Mouse (Mus musculus) layer of hippocampus, adult 8-10 months (tissue): Measurements from ENCODE around the gene Hoxd9. TPM values are rescaled to one million over a fixed set of nuclear protein-coding genes. Genes with fewer than 3 reads are reported as not detected.

Experiments
- DNase-seq, 2 experiments: peaks; one replicate each; pipeline ENCODE4 v3.0.0; 2022; ENCODE audit warnings: low spot score in 2 of 2
- total RNA-seq, 4 experiments: library from RNA; stranded (reverse); gene quantifications; 2 replicates each; pipeline ENCODE4 v1.2.4; 2022

Hoxd9 gene
- total RNA-seq: not detected

DNA sequence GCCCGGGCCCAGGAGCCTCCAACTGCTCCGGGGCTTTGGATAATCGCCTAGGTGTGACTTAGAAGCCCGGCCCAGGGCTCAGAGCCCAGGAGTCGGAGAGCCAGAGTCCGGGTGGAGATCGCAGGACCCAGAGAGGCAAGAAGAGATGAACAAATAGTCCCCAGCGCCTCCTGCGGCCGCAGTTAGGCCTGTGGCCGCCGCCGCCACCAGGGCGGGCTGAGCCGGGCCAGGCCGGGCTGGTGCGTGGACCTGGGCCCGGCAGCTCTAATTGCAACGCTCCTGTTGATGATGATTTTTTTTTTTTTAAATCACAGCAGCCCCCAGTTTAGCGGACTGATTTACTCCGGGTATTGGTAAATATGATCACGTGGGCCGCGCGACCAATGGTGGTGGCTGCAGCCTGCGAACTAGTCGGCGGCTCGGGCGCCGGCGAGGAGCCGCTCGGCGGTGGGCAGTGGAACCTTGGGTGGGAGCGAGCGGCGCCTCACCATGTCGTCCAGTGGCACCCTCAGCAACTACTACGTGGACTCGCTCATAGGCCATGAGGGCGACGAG is at the start of gene Hoxd9:
TSS of gene Hoxd9 (plus strand) at position 161 of the 555 bp plus-strand sequence.
- no peak for DNase-seq

DNA sequence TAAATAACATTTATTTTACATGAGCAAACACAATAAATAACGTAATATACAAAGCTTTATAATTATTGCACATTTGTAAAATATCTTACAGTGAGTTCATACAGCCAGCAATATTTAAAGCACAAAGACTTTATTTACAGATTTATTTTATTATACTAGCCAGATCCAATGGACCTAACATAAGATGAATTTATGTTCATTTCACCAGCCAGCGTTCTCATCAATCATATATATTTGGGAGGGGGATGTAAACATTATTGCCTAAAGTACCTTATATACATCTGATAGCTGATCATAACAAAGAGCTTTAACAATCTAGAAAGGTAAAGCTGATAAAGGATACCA is 44.6 kb upstream of the Hoxd9 start:
- DNase-seq: no peak

DNA sequence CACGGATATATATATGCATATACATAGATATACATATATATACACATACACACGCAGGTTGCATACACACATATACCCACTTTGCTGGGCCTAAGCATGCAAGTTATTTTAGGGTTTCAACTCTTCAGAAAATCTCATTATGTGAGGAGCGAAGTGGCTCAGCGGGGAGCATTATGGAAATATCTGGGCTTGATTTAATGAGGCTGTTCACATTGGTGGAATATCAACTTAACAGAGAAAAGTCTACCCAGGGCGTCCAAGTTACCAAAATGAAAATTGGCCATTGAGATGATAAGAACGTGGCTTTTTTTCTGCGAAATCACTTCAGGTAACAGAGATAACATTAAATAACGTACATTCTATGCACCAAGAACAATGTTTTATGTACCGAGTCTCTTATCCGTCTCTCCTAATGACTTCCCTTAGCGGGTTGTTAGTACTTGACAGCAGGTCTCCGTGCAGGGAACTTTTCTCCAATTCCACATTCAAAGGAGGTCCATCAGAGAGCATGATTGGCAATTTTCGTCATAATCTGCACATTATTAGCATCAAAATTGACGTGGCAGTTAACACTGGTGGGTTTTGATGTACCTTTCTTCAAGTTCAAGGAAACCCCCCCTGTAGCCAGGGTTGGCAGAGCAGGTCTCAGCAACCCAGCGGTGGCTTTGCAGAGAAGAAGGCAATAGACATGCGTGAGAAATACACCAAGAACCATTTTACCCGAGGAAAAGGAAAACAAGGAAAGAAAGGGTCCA is 43.6 kb upstream of the Hoxd9 start:
- DNase-seq: no peak

DNA sequence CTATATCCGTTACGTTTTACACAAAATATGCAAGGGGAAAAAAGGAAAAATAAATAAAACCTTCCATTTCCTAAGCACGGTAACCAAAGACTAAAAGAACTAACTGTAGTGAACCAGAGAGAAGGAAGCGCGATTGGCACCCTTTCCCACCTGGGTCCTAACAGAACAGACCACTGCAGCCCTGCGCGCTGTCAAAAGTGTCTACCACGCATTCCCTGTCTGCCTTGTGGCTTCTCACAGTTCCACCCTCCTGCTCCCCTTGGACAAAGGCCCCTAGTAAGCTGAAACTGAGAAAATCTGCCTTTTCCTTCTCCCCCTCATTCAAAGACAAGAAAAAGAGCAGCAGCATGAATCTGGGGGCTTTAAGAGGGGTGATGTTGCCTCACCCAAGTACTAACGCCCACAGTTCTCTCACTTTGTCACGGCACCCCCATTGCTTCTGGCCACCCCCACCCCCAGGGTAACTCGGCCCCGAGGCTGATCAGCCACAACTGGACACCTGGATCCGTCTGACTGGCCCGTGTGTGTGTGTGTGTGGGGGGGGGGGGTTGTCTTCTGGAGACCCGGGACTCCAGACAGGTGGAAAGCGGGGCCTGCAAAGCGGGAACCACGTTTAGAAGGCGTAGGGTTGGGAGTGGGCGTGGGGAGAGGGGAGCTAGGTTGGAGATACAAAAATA is 42.6 kb upstream of the Hoxd9 start:
- DNase-seq: no peak

DNA sequence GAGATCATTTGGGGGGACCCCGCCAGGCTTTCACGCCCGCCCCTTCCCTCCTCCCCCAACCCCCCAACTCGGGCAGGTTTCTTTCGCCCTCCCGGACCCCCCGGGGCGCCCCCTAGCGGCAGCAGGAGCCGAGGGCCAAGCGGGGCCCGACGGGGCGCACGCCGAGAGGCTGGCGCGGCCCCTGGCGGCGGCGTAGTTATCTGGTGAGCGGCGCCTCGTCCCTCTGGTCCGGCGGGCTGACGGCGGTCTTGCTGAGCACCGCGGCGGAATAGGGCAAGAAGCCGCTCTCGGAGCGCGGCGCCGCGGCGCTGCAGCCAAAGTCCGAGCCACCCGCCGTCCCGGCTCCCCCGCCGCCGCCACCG is 42.1 kb upstream of the Hoxd9 start:
- no peak for DNase-seq

DNA sequence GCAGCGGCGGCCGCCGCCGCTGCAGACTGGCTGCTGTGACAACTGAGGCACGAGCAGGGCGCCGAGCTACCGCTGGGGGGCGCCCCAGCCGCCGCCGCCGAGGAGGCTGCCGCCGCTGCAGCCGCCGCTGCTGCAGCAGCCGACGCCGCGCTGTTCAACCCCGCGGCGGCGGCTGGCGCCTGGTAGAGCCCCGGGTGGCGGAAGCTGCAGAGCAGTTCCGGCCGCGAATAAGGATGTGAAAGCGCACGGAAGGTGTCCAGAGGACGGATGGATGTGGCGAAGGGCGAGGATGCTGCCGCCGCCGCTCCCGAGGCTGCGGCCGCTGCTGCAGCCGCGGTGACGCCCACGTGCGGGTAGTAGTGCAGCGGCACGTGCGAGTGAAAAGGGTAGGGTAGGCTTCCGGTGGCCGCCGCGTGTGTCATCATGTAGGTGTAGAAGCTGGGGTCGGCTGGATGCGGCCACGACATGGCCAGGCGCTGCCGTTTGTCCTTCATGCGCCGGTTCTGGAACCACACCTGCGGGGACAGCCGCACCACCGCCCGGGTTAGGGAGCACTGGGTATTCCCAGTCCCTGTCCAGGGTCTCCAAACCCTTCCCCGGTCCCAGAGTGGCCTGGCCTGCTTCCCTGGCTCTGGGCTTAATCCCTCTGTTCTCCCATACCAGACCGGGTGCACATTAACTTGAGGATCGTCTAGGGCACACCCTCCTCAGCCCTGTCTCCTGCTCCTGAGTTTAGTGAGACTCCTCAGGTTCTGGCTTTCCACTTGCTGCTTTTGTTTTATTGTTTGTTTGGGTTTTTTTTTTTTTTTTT is 41.5 kb upstream of the Hoxd9 start:
- no peak for DNase-seq

DNA sequence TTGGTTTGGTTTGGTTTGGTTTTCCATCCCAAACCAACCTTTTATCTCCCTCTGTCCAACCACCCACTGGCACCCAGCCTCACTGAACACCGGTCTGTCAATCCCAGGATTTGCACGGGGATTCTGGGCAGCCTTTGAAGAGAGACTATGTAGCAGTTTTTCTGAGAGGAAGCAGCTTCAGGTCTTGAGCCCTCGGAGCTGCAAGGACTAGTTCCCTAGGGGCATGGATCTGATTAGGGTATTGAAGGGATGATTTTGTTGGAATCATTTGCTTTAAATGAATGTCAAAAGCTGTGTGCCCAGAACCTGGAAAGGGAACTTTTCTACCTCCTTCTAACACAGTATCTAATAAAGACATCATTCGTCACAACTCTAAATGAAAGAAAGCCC is 40.9 kb upstream of the Hoxd9 start:
- DNase-seq: no peak

DNA sequence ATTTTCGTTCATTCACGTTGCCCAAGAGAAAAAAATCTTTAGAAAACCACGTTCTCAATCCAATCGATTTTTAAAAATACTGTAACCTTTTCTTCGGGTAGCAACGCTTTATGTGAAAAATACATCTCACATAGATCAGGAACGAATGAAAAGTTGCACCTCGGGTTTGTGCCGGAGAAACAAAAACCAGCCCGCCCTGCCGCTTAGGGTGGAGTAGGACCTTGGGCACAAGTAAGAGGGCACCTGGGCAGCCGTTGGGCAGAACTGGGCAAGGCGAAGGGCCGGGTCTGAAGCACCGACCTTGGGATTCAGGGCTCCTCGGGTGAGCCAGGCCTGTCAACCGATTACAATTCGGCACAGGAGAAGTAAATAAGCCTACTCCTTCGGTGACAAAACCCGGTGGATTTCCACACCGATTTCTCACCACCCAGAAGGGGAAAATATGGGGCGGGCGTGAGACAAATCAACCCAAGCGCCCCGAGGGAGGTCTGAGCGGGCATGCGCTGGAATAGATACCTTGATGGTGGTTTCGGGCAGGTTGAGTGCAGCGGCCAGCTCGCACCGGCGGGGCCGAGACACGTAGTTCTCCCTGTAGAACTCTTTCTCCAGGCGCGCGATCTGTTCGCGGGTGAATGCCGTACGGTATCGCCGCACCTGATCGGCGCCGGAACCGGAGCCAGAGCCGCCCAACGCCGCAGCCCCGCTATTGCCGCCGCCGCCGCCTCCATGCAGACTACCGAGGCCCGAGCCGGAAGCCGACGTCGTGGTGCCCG is 40.1 kb upstream of the Hoxd9 start:
- no peak for DNase-seq

DNA sequence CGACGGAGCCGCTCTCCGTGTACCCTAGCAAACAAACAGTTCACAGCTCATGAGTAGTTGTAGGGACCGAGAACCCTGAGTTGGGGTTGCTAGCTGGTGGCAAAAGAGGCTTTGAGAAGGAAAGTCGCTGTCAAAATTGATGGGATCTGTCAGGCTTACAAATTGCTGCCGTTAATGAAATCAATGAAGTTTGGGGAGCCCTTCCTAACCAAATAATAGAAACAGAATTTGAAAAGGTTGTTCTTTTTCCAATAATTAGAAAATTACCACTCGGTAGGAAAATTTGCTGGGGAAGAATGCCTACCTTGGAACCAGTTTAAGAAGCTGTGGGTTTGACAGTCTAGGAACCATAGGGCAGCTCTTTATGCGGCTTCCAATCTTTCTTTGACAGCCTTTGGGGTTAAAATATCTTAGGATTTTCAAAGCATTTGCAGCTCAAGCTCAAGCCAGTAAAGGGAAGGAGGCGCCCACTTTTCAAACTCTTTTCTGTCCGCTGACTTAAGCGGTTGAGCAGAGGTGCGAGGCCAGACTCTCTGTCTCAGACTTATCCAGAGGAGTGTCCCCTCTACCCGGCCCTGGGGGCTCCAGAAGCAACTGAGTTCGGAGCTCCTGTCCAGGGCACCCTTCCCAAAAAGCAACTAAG is 39.4 kb upstream of the Hoxd9 start:
- no peak for DNase-seq

DNA sequence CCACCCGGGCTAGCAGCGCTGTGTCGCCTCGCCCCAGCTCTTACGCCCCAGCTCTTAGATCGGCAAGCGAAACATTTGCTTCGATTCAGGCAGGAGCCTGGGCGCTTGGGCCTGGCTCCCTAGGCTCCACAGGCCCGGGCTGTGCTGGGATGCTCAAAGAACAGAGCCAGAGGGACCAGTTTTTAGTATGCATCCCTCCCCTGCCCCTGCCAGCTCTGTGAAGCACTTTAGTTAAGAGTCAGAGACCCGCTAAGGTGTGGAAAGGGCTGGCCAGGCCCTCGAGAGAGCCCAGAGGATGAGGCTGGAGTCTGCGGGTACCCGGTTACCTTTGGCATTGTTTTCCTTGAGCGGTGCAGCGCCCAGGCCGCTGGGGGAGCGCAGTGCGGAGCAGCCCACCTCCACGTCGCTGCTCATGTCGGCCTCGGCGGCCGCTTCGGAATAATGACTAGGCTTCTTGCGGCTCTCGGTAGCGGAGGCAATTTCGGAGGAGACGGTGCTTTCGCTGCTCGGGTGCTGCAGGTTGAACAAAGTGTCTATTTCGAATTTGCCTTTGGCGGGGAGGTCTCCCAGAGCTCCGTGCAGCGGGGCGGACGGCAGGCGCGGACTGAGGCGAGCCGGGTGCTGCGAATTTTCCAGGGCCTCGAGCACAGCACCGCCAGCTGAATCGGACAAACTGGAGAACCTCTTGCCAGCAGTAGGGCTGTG is 38.7 kb upstream of the Hoxd9 start:
- DNase-seq: no peak

DNA sequence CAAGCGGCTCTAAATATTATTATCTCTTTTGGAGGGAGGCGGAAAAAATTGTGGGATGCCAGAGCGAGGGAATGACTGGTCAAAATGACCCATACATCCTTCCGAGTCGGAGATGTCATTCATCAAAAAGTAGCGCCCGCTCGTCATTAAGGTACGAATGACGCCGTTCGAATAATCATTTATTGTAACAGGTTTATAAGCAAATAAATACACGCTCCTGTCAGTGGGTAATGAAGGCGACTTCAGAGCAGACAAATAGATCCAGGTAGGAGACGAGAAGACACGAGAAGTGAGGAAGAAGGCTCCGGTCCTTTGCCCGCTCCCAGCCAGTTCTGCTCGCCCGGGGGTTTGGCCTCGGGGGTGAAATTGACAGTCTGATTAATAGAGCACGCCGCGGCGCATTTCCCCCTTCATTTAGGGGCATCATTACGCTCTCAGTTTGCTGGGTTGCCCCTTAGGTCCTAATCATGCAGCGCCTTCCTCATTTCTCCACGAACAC is 38.0 kb upstream of the Hoxd9 start, which contains the start of gene Evx2:
TSS of gene Evx2 (minus strand) at position 51 of the 499 bp plus-strand sequence.
- DNase-seq: no peak

DNA sequence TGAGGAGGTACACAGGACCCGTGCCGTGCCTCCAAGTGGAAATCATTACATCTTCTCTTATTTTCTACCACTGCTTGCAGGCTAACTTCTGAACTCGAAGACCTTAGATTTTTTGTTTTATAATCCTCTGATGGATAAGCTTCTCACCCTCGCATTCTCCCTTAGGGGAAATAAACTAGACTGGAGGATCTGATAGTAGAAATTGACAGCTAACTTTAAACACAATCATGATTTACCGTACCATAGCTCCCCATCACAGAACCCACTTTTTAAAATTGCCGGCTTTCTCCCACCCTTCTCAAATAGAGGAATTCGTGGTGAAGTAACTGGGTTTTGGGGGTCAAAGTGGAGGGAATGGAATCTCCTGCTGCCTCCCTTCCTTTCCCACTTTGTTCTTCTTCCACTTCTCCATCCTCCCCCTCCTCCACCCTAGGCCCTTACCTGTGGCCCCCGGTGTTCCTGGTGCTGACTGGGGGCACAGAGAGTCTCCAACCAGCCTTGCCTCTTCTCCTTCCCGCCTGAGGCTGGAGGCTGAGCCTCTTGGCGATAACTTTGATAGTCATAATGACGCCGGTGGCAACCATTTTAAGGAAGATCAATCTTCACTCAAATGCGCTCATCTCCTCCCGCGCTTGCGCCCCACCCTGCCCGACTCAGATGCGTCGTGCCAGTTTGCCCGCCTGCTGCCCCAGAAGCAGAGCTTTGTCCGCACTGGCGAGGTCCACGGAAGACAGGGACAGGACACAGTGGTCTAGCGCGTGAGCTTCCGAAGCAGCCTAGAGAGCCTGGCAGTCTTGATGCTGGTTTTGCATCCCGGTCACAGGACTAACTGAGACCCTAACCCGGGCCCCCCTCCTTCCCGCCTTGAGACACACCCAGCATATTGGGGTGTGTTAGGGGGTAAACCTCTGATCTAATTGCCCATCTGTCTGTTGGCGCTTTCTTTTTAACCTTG is 36.8 kb upstream of the Hoxd9 start:
- DNase-seq: no peak

DNA sequence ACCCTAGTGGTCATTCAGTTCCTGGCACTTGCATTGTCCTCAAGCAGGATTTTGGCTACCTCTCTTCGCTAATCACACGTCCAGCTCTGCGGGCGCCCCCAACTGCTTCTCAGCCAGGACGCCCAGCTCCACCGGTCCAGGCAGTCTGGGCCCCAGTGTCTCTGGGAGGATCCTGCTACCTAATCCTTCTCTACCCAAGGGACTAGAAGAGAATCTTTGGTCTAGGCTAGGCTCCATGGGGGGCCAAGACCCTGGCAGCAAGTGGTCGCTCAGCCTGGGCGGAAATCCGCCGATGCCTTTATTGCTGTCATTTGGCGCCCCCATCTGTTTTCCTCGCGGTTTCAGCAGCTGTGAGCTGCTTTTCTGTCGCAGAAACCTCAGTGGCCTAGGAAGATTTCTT is 35.8 kb upstream of the Hoxd9 start:
- no peak for DNase-seq

DNA sequence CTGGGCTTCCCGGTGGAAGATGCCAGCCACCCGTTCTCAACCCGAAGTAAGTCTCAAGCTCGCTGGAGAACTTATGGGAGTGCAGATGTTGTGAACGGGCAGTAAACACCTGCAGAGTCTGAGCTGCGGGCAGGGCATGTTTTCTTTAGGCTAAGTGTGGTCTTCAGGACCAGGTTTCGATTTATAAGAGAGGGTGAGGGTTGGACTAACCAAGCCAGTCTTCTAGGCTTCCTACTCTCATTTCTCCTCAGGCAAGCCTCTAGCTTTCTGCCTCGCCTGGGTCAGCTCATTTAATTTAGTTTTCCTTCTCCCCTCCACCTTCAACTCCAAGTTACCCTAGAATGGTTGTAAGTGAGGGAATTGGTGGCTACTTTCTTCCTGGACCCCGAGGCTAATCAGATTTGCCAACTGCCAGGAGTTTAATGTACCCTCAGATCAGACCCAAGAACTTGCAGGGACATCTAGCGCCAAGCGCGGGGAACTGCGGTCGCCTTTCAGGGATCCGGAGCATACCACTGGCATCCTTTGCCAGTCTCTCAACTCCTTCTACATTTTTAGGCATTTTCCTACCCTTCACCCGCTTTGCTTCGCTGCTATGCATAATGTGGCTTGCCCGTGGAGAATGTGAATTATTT is 34.1 kb upstream of the Hoxd9 start:
- peak in 1 of 2 experiments; percentile 60 for DNase-seq

DNA sequence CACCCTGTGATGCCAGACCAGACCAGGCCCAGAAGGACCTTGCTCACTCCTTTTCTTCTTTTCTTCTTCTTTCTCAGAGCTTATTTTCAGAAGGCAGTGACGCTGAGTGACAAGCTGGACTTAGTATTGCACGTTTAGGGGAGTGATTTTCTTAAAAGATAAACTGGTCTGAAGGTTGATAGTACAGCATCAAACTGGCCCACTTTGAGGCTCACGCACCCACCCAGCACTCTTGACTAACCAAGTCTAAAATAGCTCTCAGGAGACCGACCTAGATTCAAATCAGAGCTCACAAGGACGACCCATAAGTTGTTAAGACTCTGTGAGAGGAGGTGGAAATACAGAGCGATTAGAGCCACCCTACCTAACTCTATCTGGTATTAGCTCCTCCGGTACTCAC is 31.1 kb upstream of the Hoxd9 start:
- DNase-seq: no peak

DNA sequence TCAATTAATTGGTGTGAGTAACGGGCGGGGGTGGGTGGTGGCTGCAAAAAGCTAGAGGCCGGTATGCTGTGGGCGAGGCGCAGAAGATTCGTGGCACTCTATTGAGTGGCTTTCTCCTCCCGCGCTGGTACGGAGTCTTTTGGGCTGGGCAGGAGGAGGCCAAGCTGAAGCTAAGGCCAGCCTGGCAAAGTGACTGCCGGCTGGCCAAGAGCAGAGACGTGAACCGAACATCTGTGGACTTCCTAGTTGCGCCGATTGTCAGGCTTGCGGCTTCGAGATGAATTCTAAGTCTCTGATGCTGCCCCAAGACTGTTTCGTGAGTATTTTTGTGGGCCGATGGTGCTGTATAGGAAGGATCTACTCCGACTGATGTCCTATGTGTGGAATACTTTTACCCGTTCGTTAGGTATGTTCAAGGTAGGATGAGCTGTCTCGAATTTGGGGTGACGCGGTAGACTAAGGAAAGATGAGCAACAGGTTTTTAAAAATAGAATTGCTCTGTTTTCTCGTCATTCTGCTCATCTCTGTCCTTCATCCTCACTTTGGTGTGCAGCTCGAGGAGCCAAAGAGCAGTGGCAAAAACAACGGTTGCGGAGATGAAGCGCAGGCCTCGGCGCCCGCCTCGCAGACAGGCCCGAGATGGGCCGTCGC is 30.2 kb upstream of the Hoxd9 start:
- no peak for DNase-seq

DNA sequence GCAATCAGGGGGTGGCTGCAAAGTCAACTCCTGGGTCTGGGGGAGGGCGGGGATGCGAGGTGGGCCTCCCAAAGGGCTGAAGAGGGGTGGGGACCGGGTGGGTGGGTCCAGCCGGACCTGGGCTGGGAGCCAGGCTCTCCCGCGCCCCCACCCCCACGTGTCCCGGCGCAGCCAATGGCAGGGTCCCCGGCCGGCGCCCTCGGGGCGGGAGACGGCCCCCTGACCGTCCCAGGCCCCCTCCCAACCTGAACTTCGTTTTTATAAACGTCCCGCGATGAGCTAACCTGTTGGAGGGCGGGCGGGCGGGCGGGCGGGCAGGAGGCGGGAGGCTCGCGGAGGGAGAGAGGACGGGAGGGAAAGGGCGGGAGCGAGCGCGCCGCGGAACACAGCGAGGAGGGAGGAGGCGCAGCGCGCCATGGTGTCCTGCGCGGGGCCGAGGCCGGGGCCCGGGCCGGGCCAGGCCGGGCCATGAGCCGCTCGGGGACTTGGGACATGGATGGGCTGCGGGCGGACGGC is 29.6 kb upstream of the Hoxd9 start, which contains the start of gene Hoxd13:
TSS of gene Hoxd13 (plus strand) at position 469 of the 516 bp plus-strand sequence.
- DNase-seq: no peak
